15 mouse cellular contexts compared by ENCODE assay signal in the genomic region with DNA sequence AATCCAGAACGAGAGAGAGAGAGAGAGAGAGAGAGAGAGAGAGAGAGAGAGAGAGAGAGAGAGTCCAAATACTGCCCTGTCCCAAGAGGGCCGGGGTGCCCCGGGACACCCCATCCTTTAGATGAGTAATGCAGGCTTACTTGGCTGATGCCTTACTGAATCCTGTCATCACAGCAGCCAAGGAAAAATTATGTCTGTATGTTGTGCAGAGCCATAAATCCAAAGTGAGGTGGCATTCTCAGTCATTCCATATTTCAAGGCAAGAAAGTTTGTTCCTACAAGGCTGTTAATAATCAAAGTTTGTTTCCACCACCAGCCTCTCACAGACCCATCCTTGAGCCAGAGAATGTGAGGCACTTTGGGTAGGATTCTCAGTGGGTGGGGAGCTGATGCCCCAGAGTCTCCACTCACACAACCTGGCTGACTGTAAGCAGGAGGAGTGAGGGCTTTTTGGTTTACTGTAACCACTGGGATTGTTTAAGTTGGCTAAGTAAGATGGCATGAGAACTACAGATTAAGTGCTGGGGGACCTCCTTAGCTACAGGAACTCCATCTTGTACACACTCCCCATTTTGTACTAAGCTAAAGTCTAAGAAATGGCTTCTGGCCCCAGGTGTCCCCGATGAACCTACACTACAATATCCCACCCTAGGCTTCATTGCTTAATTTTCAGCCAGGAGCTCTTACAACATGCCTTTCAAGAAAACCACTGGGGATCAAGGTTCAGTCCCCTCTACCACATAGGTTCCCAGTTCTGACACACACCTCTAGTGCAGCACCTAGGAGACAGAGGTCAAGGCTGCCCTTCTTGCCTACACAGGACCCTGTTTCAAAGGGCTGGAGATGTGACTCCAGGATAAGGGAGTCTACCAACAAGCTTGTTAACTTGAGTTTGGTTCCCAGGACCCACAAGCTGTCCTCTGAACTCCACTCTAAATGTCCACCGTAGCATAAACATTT. TPM values are rescaled to one million over a fixed set of nuclear protein-coding genes. Genes with fewer than 3 reads are reported as not detected.
A peak's percentile ranks its signal among the peaks of the same experiment; 100 is the strongest.
DNase-seq lines count a peak whose midpoint lies in the region; ATAC-seq lines count a peak whose summit lies in the region.
"Had no signal": no experiment of that assay in that cellular context is flagged by ENCODE, and none has a peak within 500 bp of the region (broad histone marks: within the 10 kb centered on the region; RNA-seq: fewer than 3 reads in every experiment).

No protein-coding gene starts in this region.

- no peaks in the 10 kb centered on the region for H3K4me1 ChIP-seq in heart, embryonic 16.5 days (ENCODE audit: control insufficient read depth, insufficient read depth, low read length)
- no peaks in the 10 kb centered on the region for H3K4me1 ChIP-seq in liver, embryonic 11.5 days (replicated peaks; ENCODE audit: control insufficient read depth, insufficient read depth, low read length)
- H3K4me1 ChIP-seq in liver, embryonic 12.5 days, result no peaks in the 10 kb centered on the region
- H3K4me1 ChIP-seq: forebrain, embryonic 13.5 days had no signal

- peak overlapping the region; percentile 38 for H3K27ac ChIP-seq in heart, embryonic 16.5 days (ENCODE audit: low read length)
- peak overlapping the region; percentile 26; the same call in 1 of the 2 replicates for H3K27ac ChIP-seq in liver, embryonic 11.5 days (ENCODE audit: low read depth, low read length)
- H3K27ac ChIP-seq in liver, embryonic 12.5 days, result no peak overlapping the region
- H3K27ac ChIP-seq: forebrain, embryonic 13.5 days; liver, embryonic 14.5 days had no signal

- peaks cover 6% of the 10 kb centered on the region; the same call in 1 of the 2 replicates for H3K9me3 ChIP-seq in heart, embryonic 16.5 days (replicated peaks; ENCODE audit: control insufficient read depth, low read length)
- no peaks in the 10 kb centered on the region for H3K9me3 ChIP-seq in liver, embryonic 11.5 days (ENCODE audit: control insufficient read depth, low read length)
- H3K9me3 ChIP-seq in liver, embryonic 12.5 days (replicated peaks), result 0 out of 2 replicates have a peak, but pooled peaks cover 2% of the 10 kb centered on the region

- no peaks in the 10 kb centered on the region for H3K27me3 ChIP-seq in heart, embryonic 16.5 days (ENCODE audit: control insufficient read depth, insufficient read depth, low read length)
- H3K27me3 ChIP-seq in liver, embryonic 11.5 days (replicated peaks; ENCODE audit: control insufficient read depth, insufficient read depth, low read length), result no peaks in the 10 kb centered on the region
- H3K27me3 ChIP-seq in liver, embryonic 12.5 days (replicated peaks), result no peaks in the 10 kb centered on the region
- H3K27me3 ChIP-seq: forebrain, embryonic 13.5 days; neural tube, embryonic 15.5 days had no signal

- no peak overlapping the region for H3K4me3 ChIP-seq in heart, embryonic 16.5 days (ENCODE audit: low read length)
- H3K4me3 ChIP-seq in liver, embryonic 11.5 days (ENCODE audit: low read depth, low read length), result no peak overlapping the region
- H3K4me3 ChIP-seq in liver, embryonic 12.5 days, result no peak overlapping the region
- H3K4me3 ChIP-seq: forebrain, embryonic 13.5 days; neural tube, embryonic 15.5 days had no signal

- DNase-seq in adrenal gland, postnatal 10 days, result peak; percentile 7
- no peak for DNase-seq in adrenal gland, adult 18-20 months (ENCODE audit: low spot score in 2 of 2)
- DNase-seq in heart, postnatal 10 days, result no peak
- DNase-seq in liver, embryonic 11.5 days (ENCODE audit: low spot score), result no peak
- DNase-seq in adrenal gland, postnatal 25 days, result peak; percentile 10
- DNase-seq in natural killer cell, adult 2 months (ENCODE audit: low spot score in 2 of 2), result no peak
- DNase-seq: cerebellum, adult 8-10 months; layer of hippocampus, postnatal 36 days; thymus, adult 18-20 months had no signal

- H3K9ac ChIP-seq in heart, embryonic 16.5 days (ENCODE audit: low read length), result no peak overlapping the region
- no peak overlapping the region for H3K9ac ChIP-seq in liver, embryonic 11.5 days (ENCODE audit: low read depth, low read length)
- no peak overlapping the region for H3K9ac ChIP-seq in liver, embryonic 12.5 days
- H3K9ac ChIP-seq: forebrain, embryonic 13.5 days; liver, embryonic 14.5 days; neural tube, embryonic 15.5 days had no signal

- intact Hi-C loops in heart, postnatal 10 days (cut with DNase I), result no loop called here

- 70% methylated on average over 5 of the region's 5 CpGs for WGBS in heart, embryonic 16.5 days
- WGBS in liver, embryonic 11.5 days, result 75% methylated on average over 5 of the region's 5 CpGs
- 64% methylated on average over 5 of the region's 5 CpGs for WGBS in liver, embryonic 12.5 days (ENCODE audit: insufficient replicate concordance)

- no peak for ATAC-seq in heart, embryonic 16.5 days (replicated peaks; ENCODE audit: extremely low read depth, insufficient read depth, low FRiP score)
- ATAC-seq in liver, embryonic 11.5 days (replicated peaks; ENCODE audit: low FRiP score), result no peak
- no peak for ATAC-seq in liver, embryonic 12.5 days
- ATAC-seq: activated CD4-positive, CD25-positive, alpha-beta regulatory T cell, adult 4 months; forebrain, embryonic 13.5 days had no signal

- no peaks in the 10 kb centered on the region for H3K36me3 ChIP-seq in heart, embryonic 16.5 days (ENCODE audit: control insufficient read depth, insufficient read depth)
- no peaks in the 10 kb centered on the region for H3K36me3 ChIP-seq in liver, embryonic 11.5 days (ENCODE audit: control insufficient read depth, insufficient read depth, low read length)
- H3K36me3 ChIP-seq in liver, embryonic 12.5 days, result no peaks in the 10 kb centered on the region
- H3K36me3 ChIP-seq: neural tube, embryonic 15.5 days had no signal

- H3K4me2 ChIP-seq in heart, embryonic 16.5 days (ENCODE audit: low read depth, low read length), result 0 out of 2 replicates have a peak overlapping the region, but pooled peaks have one; percentile 13
- H3K4me2 ChIP-seq in liver, embryonic 11.5 days, result no peak overlapping the region
- H3K4me2 ChIP-seq in liver, embryonic 12.5 days, result no peak overlapping the region
- H3K4me2 ChIP-seq: forebrain, embryonic 13.5 days; neural tube, embryonic 15.5 days had no signal

RNA-seq across cellular contexts. Expression of a gene that starts 37.0 kb away (rescaled TPM):
- 10 to 100 TPM; 43.2 to 58.5 TPM for total RNA-seq in adrenal gland, postnatal 10 days (2021)
- total RNA-seq in adrenal gland, adult 18-20 months (2021), result 10 to 100 TPM; 27.9 to 41.1 TPM
- polyA plus RNA-seq in heart, embryonic 16.5 days (2015; fragmentation: Nextera tagmentation; extraction: Ambion mirVana), result 6.9 and 8.5 TPM in 2 replicates
- total RNA-seq in heart, postnatal 10 days (2021), result 10 to 100 TPM; 64.3 to 76.0 TPM
- polyA plus RNA-seq in liver, embryonic 11.5 days (2014; fragmentation: Nextera tagmentation; extraction: Ambion mirVana), result 5.2 and 6.2 TPM in 2 replicates
- 2.0 and 2.5 TPM in 2 replicates for polyA plus RNA-seq in liver, embryonic 12.5 days (2016; fragmentation: Nextera tagmentation; extraction: Ambion mirVana)
- 38.3 and 44.1 TPM in 2 replicates for total RNA-seq in adrenal gland, postnatal 25 days (2021)

Comparison
In these comparisons a context has a peak if more than half of its experiments do, and no peak if none do; other contexts are left out.
1. DNase-seq: peak in adrenal gland, postnatal 10 days (single experiment) and adrenal gland, postnatal 25 days (single experiment); none in adrenal gland, adult 18-20 months (0 of 2), heart, postnatal 10 days (0 of 2), liver, embryonic 11.5 days (single experiment) and natural killer cell, adult 2 months (0 of 2).